Mouse (Mus musculus): ENCODE data around the gene Eif2b3. TPM values are rescaled to one million over a fixed set of nuclear protein-coding genes. Genes with fewer than 3 reads are reported as not detected.
A peak's percentile ranks its signal among the peaks of the same experiment; 100 is the strongest.

The Eif2b3 gene
- polyA plus RNA-seq, 1 experiment from 2014 or later = 53.0 TPM

GRCm38 (mm10) chr4:117041283-117041721, 22.1 kb downstream of the Eif2b3 start:
- no peak overlapping the region for H3K4me3 ChIP-seq (ENCODE audit: low read depth, low read length)
- H3K4me2 ChIP-seq (replicated peaks; ENCODE audit: low read depth, low read length) = no peak overlapping the region
- H3K27ac ChIP-seq (ENCODE audit: low read depth, low read length) = peak overlapping the region; percentile 67
- no peak overlapping the region for H3K9ac ChIP-seq (ENCODE audit: low read depth, low read length)
- DNase-seq (ENCODE audit: low spot score) (no peak), ATAC-seq (ENCODE audit: low FRiP score) (no peak)
- no peaks in the 10 kb centered on the region for H3K36me3 ChIP-seq (ENCODE audit: control insufficient read depth, insufficient read depth, low read length)
- H3K4me1 ChIP-seq (replicated peaks; ENCODE audit: control insufficient read depth, insufficient read depth, low read length) = no peaks in the 10 kb centered on the region
- 66% methylated on average over 4 of the region's 4 CpGs for WGBS
- H3K27me3 ChIP-seq (ENCODE audit: control insufficient read depth, insufficient read depth, low read length) = no peaks in the 10 kb centered on the region
- no peaks in the 10 kb centered on the region for H3K9me3 ChIP-seq (ENCODE audit: control insufficient read depth, low read length)

DNA sequence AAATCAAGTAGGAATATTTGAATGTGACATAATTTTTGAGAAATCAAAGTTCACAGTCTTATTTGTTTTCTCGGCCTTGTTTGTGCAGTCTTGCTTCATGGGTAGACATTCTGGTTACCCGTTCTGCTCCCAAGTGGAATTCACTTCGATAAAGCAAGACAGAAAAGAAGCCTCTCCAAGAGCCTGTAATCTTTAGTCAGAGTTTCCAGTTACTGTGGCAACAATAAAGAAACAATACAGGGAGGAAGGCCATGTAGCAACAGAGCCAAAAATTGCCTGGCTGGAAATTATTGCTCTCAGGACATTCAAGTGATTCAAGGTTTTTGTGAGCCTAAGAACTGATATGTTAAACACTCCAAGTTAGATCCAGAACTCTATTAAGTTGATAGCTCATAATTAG, 29.6 kb downstream of the Eif2b3 start:
- Histone ChIP-seq H3K36me3 (ENCODE audit: control insufficient read depth, insufficient read depth, low read length) (no peaks in the 10 kb centered on the region), H3K4me3 (ENCODE audit: low read depth, low read length) (no peak overlapping the region), H3K9me3 (ENCODE audit: control insufficient read depth, low read length) (no peaks in the 10 kb centered on the region), H3K9ac (ENCODE audit: low read depth, low read length) (no peak overlapping the region), H3K4me1 (replicated peaks; ENCODE audit: control insufficient read depth, insufficient read depth, low read length) (no peaks in the 10 kb centered on the region), H3K27ac (ENCODE audit: low read depth, low read length) (no peak overlapping the region), H3K27me3 (ENCODE audit: control insufficient read depth, insufficient read depth, low read length) (no peaks in the 10 kb centered on the region), H3K4me2 (replicated peaks; ENCODE audit: low read depth, low read length) (no peak overlapping the region)
- no peak for DNase-seq (ENCODE audit: low spot score)
- 92% methylated on average over 3 of the region's 3 CpGs for WGBS
- no peak for ATAC-seq (ENCODE audit: low FRiP score)

DNA sequence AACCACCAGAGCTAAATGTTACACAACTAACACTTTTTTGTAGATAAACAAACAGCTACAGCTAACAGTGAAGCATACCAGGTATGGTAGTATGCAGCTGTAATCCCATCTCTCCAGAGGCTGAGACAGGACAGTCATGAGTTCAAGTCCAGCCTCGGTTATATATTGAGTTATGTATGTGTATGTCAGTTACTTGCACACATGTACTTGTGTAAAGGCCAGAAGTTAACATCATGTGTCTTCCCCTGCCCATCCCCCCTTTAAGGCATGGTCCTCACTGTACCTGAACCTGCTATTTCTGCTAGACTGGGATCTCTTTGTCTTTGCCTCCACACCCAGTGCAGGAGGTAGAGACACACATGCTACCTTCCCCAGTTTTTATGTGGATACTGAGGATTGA, 30.3 kb downstream of the Eif2b3 start:
- no peaks in the 10 kb centered on the region for H3K4me1 ChIP-seq (replicated peaks; ENCODE audit: control insufficient read depth, insufficient read depth, low read length)
- ATAC-seq (ENCODE audit: low FRiP score) (no peak), DNase-seq (ENCODE audit: low spot score) (no peak)
- H3K27ac ChIP-seq (ENCODE audit: low read depth, low read length) = no peak overlapping the region
- WGBS = 92% methylated on average over 1 of the region's 1 CpGs
- H3K4me2 ChIP-seq (replicated peaks; ENCODE audit: low read depth, low read length) = no peak overlapping the region
- no peak overlapping the region for H3K4me3 ChIP-seq (ENCODE audit: low read depth, low read length)
- no peaks in the 10 kb centered on the region for H3K36me3 ChIP-seq (ENCODE audit: control insufficient read depth, insufficient read depth, low read length)
- H3K27me3 ChIP-seq (ENCODE audit: control insufficient read depth, insufficient read depth, low read length) = no peaks in the 10 kb centered on the region
- no peak overlapping the region for H3K9ac ChIP-seq (ENCODE audit: low read depth, low read length)
- H3K9me3 ChIP-seq (ENCODE audit: control insufficient read depth, low read length) = no peaks in the 10 kb centered on the region

GRCm38 (mm10) chr4:117052626-117053025, 33.4 kb downstream of the Eif2b3 start:
- ATAC-seq (ENCODE audit: low FRiP score) (no peak), DNase-seq (ENCODE audit: low spot score) (no peak)

DNA sequence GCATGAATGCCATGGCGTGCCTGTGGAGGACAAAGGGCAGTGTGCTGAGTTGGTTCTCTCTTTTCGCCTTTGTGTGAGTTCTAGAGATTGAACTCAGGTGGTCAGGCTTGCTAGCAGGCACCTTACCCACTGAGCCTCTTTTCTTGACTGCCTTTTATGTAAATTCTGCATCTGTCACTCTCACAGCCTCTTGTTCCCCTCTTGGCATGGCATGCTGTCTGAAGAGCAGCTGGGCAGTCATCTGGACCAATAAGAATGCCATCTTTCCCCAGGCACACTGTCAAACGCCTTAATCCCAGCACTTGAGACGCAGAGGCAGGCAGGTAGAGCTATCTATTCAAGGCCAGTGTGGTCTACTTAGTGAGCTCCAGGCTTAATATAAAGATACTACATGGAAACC, 34.8 kb downstream of the Eif2b3 start:
- 86% methylated on average over 4 of the region's 4 CpGs for WGBS

More at GRCm38 (mm10) chr4:117052626-117053025, 33.4 kb downstream of the Eif2b3 start:
- Histone ChIP-seq H3K9ac (ENCODE audit: low read depth, low read length) (no peak overlapping the region), H3K9me3 (ENCODE audit: control insufficient read depth, low read length) (no peaks in the 10 kb centered on the region), H3K4me1 (replicated peaks; ENCODE audit: control insufficient read depth, insufficient read depth, low read length) (no peaks in the 10 kb centered on the region), H3K27ac (ENCODE audit: low read depth, low read length) (no peak overlapping the region), H3K36me3 (ENCODE audit: control insufficient read depth, insufficient read depth, low read length) (no peaks in the 10 kb centered on the region), H3K4me2 (replicated peaks; ENCODE audit: low read depth, low read length) (no peak overlapping the region), H3K4me3 (ENCODE audit: low read depth, low read length) (no peak overlapping the region), H3K27me3 (ENCODE audit: control insufficient read depth, insufficient read depth, low read length) (no peaks in the 10 kb centered on the region)
- 87% methylated on average over 4 of the region's 4 CpGs for WGBS

DNA sequence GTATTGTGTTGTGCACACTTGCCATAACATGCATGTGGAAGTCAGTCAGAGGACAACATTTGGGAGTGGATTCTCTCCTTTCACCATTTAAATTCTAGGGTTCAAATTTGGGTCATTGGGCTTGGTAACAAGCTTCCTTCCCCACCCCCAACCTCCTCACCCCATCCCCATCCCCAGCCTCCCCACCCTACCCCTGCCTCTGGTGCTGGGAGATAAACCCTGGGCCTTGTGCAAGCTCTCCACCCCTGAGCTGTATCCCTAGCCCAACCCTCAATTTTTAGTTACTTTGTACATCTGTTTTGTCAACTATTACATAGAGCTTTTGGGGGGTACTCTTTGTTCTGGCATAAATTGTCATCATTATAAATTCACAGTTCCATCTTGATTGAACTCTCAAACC, 36.9 kb downstream of the Eif2b3 start:
- Histone ChIP-seq H3K36me3 (ENCODE audit: control insufficient read depth, insufficient read depth, low read length) (no peaks in the 10 kb centered on the region), H3K4me1 (replicated peaks; ENCODE audit: control insufficient read depth, insufficient read depth, low read length) (no peaks in the 10 kb centered on the region), H3K27ac (ENCODE audit: low read depth, low read length) (no peak overlapping the region), H3K9ac (ENCODE audit: low read depth, low read length) (no peak overlapping the region), H3K4me2 (replicated peaks; ENCODE audit: low read depth, low read length) (no peak overlapping the region), H3K9me3 (ENCODE audit: control insufficient read depth, low read length) (no peaks in the 10 kb centered on the region), H3K27me3 (ENCODE audit: control insufficient read depth, insufficient read depth, low read length) (no peaks in the 10 kb centered on the region), H3K4me3 (ENCODE audit: low read depth, low read length) (no peak overlapping the region)
- no peak for DNase-seq (ENCODE audit: low spot score)
- no peak for ATAC-seq (ENCODE audit: low FRiP score)

More for the DNA sequence above, 34.8 kb downstream of the Eif2b3 start:
- Histone ChIP-seq H3K27ac (ENCODE audit: low read depth, low read length) (no peak overlapping the region), H3K27me3 (ENCODE audit: control insufficient read depth, insufficient read depth, low read length) (no peaks in the 10 kb centered on the region), H3K4me3 (ENCODE audit: low read depth, low read length) (no peak overlapping the region), H3K9ac (ENCODE audit: low read depth, low read length) (no peak overlapping the region), H3K4me1 (replicated peaks; ENCODE audit: control insufficient read depth, insufficient read depth, low read length) (no peaks in the 10 kb centered on the region), H3K9me3 (ENCODE audit: control insufficient read depth, low read length) (no peaks in the 10 kb centered on the region), H3K4me2 (replicated peaks; ENCODE audit: low read depth, low read length) (no peak overlapping the region), H3K36me3 (ENCODE audit: control insufficient read depth, insufficient read depth, low read length) (no peaks in the 10 kb centered on the region)
- no peak for ATAC-seq (ENCODE audit: low FRiP score)
- no peak for DNase-seq (ENCODE audit: low spot score)

DNA sequence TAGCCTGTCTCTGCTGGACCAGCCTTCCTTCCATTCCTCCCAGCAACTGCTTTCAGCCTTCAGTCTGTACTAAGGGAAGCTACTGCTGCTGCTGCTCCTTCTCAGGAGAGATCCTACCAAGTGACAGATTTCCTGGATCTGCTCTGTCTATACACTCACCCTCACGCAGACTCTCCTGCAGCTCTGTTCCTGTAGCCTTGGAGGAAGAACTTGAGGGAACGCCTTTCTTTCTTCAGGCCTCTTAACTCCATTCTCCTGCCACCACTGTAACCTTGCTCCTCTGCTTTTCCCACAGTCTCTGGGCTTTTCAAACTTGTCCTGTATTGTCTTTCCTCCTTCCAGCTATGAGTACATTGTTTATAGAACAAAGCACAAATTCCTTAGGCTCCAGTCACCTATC, 37.3 kb downstream of the Eif2b3 start:
- DNase-seq (ENCODE audit: low spot score) (no peak), ATAC-seq (ENCODE audit: low FRiP score) (no peak)
- no peaks in the 10 kb centered on the region for H3K36me3 ChIP-seq (ENCODE audit: control insufficient read depth, insufficient read depth, low read length)
- H3K9ac ChIP-seq (ENCODE audit: low read depth, low read length) = no peak overlapping the region
- H3K4me1 ChIP-seq (replicated peaks; ENCODE audit: control insufficient read depth, insufficient read depth, low read length) = no peaks in the 10 kb centered on the region
- no peak overlapping the region for H3K27ac ChIP-seq (ENCODE audit: low read depth, low read length)
- no peaks in the 10 kb centered on the region for H3K9me3 ChIP-seq (ENCODE audit: control insufficient read depth, low read length)
- 0 out of 2 replicates have a peak, but pooled peaks cover 3% of the 10 kb centered on the region for H3K27me3 ChIP-seq (ENCODE audit: control insufficient read depth, insufficient read depth, low read length)
- 68% methylated on average over 2 of the region's 2 CpGs for WGBS
- no peak overlapping the region for H3K4me3 ChIP-seq (ENCODE audit: low read depth, low read length)
- no peak overlapping the region for H3K4me2 ChIP-seq (replicated peaks; ENCODE audit: low read depth, low read length)

GRCm38 (mm10) chr4:117058512-117058911, 39.3 kb downstream of the Eif2b3 start:
- DNase-seq (ENCODE audit: low spot score) (no peak), ATAC-seq (ENCODE audit: low FRiP score) (no peak)
- no peak overlapping the region for H3K27ac ChIP-seq (ENCODE audit: low read depth, low read length)
- no peaks in the 10 kb centered on the region for H3K4me1 ChIP-seq (replicated peaks; ENCODE audit: control insufficient read depth, insufficient read depth, low read length)
- no peaks in the 10 kb centered on the region for H3K36me3 ChIP-seq (ENCODE audit: control insufficient read depth, insufficient read depth, low read length)
- 90% methylated on average over 4 of the region's 4 CpGs for WGBS
- H3K4me2 ChIP-seq (replicated peaks; ENCODE audit: low read depth, low read length) = no peak overlapping the region
- 0 out of 2 replicates have a peak, but pooled peaks cover 4% of the 10 kb centered on the region for H3K27me3 ChIP-seq (ENCODE audit: control insufficient read depth, insufficient read depth, low read length)
- H3K9ac ChIP-seq (ENCODE audit: low read depth, low read length) = no peak overlapping the region
- H3K4me3 ChIP-seq (ENCODE audit: low read depth, low read length) = no peak overlapping the region
- no peaks in the 10 kb centered on the region for H3K9me3 ChIP-seq (ENCODE audit: control insufficient read depth, low read length)

DNA sequence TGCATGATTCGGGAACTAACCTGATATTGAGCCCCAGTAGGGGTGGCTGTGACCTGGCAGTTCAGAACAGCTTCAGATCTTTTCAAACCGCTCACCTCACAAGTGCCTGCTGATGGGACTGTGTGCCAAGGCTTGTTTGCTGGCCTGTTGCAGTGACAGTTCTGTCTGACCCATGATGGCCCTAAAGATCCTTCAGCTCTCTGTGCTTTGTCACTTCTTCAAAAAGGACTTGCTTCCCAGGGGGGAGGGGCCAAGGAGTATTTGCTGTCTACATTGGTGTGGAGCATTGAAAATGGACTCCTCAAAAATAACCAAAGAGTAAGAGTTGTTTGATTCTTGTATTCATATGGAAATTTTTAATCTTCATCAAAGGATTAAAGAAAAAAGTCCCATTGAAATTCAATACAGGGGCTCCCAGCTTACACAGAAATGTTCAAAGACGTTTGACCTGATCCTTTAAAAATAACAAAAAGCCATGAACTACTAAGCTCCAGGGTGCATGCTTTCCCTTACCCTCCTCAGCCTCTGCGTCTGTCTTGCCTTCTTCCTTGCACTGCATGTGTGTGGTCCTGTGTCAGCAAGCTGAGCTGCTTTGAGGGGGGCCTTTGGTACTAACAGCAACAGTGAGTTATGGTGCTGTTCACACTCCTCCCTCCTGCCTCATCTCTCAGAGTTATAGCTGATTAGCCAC, 43.6 kb downstream of the Eif2b3 start:
- H3K27me3 ChIP-seq (ENCODE audit: control insufficient read depth, insufficient read depth, low read length) = 0 out of 2 replicates have a peak, but pooled peaks cover 4% of the 10 kb centered on the region
- H3K4me3 ChIP-seq (ENCODE audit: low read depth, low read length) = no peak overlapping the region
- H3K9me3 ChIP-seq (ENCODE audit: control insufficient read depth, low read length) = no peaks in the 10 kb centered on the region
- ATAC-seq (ENCODE audit: low FRiP score) = peak; percentile 43; the same call in 1 of the 2 replicates
- 37% methylated on average over 4 of the region's 4 CpGs for WGBS
- H3K4me2 ChIP-seq (replicated peaks; ENCODE audit: low read depth, low read length) = no peak overlapping the region
- H3K4me1 ChIP-seq (replicated peaks; ENCODE audit: control insufficient read depth, insufficient read depth, low read length) = no peaks in the 10 kb centered on the region
- no peak overlapping the region for H3K27ac ChIP-seq (ENCODE audit: low read depth, low read length)
- DNase-seq (ENCODE audit: low spot score) = peak; percentile 13
- H3K36me3 ChIP-seq (ENCODE audit: control insufficient read depth, insufficient read depth, low read length) = 0 out of 2 replicates have a peak, but pooled peaks cover 4% of the 10 kb centered on the region
- no peak overlapping the region for H3K9ac ChIP-seq (ENCODE audit: low read depth, low read length)
